15 mouse cellular contexts compared by ENCODE assay signal in the genomic region with DNA sequence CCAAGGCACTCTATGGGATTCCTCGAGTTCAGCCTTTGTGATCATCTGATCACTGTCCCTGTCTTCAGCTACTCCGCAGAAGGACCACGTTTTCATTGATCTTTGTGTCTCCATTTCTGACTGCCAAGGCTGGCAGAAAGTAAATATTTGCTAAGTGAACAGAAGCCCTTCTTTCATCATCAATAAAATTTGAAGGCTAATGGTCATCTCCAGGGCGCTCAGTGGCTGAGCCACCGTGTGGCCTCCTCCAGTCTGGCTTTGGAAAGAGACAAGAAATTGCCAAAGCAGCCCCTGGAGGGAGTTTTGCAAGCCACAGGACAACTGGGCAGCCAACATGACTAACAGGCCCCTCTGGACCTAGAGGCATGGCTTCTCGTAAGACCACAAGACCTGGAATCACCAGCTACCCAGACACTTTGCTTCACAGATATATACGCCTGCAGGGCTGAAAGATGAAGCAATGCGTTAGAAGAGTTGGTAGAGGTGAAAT.
"Had no signal": no experiment of that assay in that cellular context is flagged by ENCODE, and none has a peak within 500 bp of the region (broad histone marks: within the 10 kb centered on the region; RNA-seq: fewer than 3 reads in every experiment).

No protein-coding gene starts in this region.

- H3K4me2 ChIP-seq: limb, embryonic 12.5 days; liver, embryonic 13.5 days; lung, embryonic 14.5 days; neural tube, embryonic 15.5 days had no signal

- H3K9ac ChIP-seq: limb, embryonic 12.5 days; liver, embryonic 13.5 days; lung, embryonic 14.5 days; neural tube, embryonic 15.5 days had no signal

- H3K4me1 ChIP-seq: midbrain, embryonic 10.5 days; neural tube, embryonic 15.5 days had no signal

- H3K27me3 ChIP-seq: limb, embryonic 12.5 days; liver, embryonic 13.5 days; neural tube, embryonic 15.5 days had no signal

- H3K36me3 ChIP-seq: limb, embryonic 12.5 days; liver, embryonic 13.5 days; midbrain, embryonic 10.5 days; neural tube, embryonic 15.5 days had no signal

- DNase-seq: kidney, postnatal 10 days; kidney, postnatal 4 days; liver, embryonic 13.5 days; lung, embryonic 14.5 days; lung, postnatal 10 days; lung, postnatal 4 days; midbrain, embryonic 14.5 days; spleen, adult 18-20 months; thymus, adult 18-20 months; thymus, postnatal 14 days had no signal

- H3K27ac ChIP-seq: layer of hippocampus, adult 2 months; limb, embryonic 12.5 days; liver, embryonic 13.5 days; midbrain, embryonic 10.5 days; neural tube, embryonic 15.5 days had no signal

- H3K4me3 ChIP-seq: layer of hippocampus, adult 2 months; limb, embryonic 12.5 days; liver, embryonic 13.5 days; midbrain, embryonic 10.5 days; myocyte; neural tube, embryonic 15.5 days had no signal

- H3K9me3 ChIP-seq: limb, embryonic 12.5 days; liver, embryonic 13.5 days; midbrain, embryonic 10.5 days; neural tube, embryonic 15.5 days had no signal
